Mouse (Mus musculus): Measurements from ENCODE around the gene Olfr1239.

Olfr1239 gene

GRCm38 (mm10) chr2:89420307-89420706 lies at the start of gene Olfr1239:
Olfr1239 (minus strand) TSS chr2:89420407.
- no peak for DNase-seq (ENCODE audit: low spot score in 2 of 2)

GRCm38 (mm10) chr2:89442900-89443299 lies 22.7 kb upstream of the Olfr1239 start, which contains the start of gene Olfr1240:
Olfr1240 (minus strand) TSS chr2:89443000.
- no peak for DNase-seq (ENCODE audit: low spot score in 2 of 2)

GRCm38 (mm10) chr2:89414557-89414956 lies 5.7 kb downstream of the Olfr1239 start:
- no peak for DNase-seq (ENCODE audit: low spot score in 2 of 2)

- no peak for DNase-seq (ENCODE audit: low spot score in 2 of 2)
These were observed 10.6 kb downstream of the Olfr1239 start, which contains the start of gene Olfr1238 for GRCm38 (mm10) chr2:89409576-89409975. Olfr1238 (minus strand) TSS chr2:89409676.

- DNase-seq (ENCODE audit: low spot score in 2 of 2), result no peak
These were observed 19.3 kb downstream of the Olfr1239 start for GRCm38 (mm10) chr2:89400882-89401281.
